Mouse (Mus musculus) megakaryocyte, embryonic 14.5 days (primary cell): ENCODE data around the gene Dnah2.

Experiments used
- FLI1 ChIP-seq: IDR thresholded peaks from 2 replicates; pipeline ENCODE4 v1.6.1; 2012; ENCODE audit warnings: low read length, inconsistent platforms, mixed read lengths
- GATA1 ChIP-seq: IDR thresholded peaks from 3 replicates; pipeline ENCODE4 v1.6.1; 2012; ENCODE audit warnings: mixed read lengths, low read length, inconsistent platforms, borderline replicate concordance

GRCm38 (mm10) chr11:69551310-69551709 lies 2.4 kb upstream of the Dnah2 start:
- TF ChIP-seq GATA1 (no peak), FLI1 (no peak)
